Mouse (Mus musculus): ENCODE measurements around the gene Stxbp4.

Stxbp4 gene

GRCm38 (mm10) chr11:90637440-90638311 lies at the start of gene Stxbp4, which contains the start of gene Cox11:
TSS of gene Stxbp4 (minus strand) at chr11:90638084.
TSS of gene Cox11 (plus strand) at chr11:90638173.
- DNase-seq (ENCODE audit: low read depth, low spot score): peak; percentile 98

DNA sequence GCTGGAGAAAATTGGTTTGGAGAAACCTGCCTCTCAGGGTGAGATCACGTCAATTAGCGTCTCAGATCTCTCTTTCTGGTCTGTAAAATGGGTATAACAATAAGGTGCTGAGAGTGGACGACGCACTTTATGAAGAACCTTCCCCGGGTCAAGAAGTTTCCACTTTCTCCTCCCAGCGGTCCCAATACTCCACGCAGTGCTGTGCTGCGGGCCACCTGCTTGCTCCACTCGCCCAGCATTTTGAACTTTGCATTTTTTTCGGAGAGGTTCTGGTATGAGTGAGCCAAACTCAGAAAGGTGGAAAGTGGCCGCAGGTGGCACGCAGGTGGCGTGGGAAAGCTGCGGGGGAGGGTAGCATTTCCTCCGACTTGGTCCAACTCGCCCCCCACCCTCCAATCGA lies 49.2 kb upstream of the Stxbp4 start:
- no peak for DNase-seq (ENCODE audit: low read depth, low spot score)

DNA sequence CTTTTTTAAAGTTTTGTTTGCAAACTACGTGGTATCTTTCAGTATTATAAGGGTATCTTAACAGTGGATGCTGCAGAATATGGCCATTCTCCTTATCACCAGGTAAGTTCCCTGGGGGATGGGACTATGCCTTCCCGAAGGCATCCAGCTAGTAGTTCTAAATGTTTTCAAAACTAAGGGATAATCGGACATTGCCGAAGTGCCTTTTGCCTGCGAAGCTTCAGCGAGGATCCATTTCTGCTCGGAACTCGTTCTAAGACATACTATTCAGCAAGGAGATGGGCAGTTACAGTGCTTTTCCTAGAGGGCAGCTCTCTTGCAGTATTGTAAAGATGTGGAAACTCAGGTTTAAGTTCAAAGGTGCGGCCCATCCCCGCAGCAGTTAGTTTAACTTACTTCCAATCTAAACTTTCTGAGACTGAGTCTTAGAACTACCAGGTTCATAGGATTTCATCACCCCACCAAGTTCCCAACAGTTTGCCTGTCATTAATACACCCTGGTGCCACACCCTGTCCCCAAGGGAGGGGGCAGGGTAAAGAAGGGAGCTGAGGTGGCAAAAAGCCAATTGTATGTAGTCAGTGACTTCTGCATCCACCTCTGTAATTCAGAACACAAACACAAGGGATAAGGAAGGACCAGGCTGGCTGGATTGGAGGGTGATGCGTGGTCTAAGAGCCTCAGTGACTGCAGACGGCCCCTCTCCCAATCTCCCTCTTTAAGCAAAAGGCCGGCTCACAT lies 48.6 kb upstream of the Stxbp4 start:
- no peak for DNase-seq (ENCODE audit: low read depth, low spot score)

- no peak for DNase-seq (ENCODE audit: low read depth, low spot score)
Observed at GRCm38 (mm10) chr11:90685196-90685595, 47.3 kb upstream of the Stxbp4 start.

GRCm38 (mm10) chr11:90684765-90685164 lies 46.9 kb upstream of the Stxbp4 start:
- DNase-seq (ENCODE audit: low read depth, low spot score): no peak

DNA sequence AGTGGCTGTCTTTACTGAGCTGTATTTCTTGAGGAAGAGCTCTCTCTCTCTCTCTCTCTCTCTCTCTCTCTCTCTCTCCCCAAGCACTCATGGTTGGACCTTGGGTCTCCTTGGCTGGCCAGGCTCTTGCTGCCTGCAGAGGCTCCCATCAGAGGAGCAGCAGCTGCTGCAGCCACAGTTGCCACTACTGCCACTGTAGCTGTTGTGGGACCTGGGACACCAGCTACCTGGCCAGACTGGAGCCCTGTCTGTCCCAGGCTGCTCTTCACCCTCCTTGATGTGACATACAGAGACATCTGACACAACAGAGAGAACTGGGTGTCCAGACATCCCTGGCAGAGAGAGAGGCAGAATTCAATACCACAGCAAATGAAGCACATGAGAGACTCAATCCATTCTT lies 43.3 kb upstream of the Stxbp4 start:
- DNase-seq (ENCODE audit: low read depth, low spot score): no peak

DNA sequence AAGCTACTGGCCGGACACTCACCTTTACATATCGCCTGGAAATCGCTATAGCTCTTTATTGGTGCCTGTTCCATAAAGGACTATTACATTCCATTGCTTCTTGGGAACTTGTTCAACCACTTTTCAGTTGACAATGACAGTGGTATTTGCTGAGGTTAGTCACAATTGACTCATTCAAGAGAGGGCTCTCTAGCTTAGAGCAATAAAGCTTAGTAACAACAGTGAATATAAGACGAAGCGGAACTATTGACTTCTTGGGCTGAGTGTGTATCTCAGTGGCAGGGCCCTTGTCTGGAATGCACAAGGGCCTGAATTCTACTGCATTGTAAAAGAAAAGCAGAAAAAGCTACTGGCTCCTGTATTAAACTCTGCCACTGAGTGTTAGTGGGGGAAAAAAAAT lies 40.7 kb upstream of the Stxbp4 start:
- no peak for DNase-seq (ENCODE audit: low read depth, low spot score)

DNA sequence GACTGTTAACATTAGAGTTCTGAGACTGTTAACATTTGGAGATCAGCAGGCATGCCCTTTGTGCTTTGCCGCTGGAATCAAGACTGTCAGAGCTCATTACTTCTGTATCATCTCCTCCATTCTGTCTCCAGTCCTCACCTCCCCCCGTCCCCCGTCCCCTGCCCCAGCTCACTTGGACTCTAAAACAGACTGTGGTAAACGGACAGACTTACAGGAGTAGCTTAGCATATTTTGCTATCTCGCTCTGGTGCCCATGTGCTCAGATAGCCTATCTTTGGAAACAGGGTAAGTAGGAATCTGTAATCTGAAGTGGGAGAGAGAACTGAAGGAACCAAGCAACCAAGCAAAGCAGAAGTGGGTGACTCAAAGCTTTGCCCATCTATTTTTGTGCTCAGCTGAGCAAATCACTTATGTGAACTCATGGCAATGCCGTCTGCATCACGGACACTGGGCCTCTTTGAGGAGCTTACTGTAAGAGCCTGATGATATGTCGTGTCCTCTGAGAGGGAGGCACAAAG lies 39.9 kb upstream of the Stxbp4 start:
- no peak for DNase-seq (ENCODE audit: low read depth, low spot score)

DNA sequence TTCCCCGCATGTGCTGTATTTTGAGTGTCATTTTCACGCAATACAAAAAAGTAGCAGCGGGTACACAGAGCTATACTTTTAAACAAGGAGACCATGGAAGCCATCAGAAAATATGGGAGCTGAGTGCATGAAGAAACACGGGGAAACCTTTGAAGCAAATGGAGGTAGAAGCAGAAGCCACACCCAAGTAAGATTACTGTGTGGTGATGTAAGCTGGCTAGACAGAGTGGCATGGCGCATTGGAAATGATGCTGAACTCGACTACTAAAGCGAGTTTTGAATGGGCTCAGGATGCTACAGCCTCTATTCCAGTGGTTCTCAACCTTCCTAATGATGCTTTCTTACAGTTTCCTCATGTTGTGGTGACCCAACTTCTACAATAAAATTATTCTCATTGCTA lies 39.1 kb upstream of the Stxbp4 start:
- no peak for DNase-seq (ENCODE audit: low read depth, low spot score)

- DNase-seq (ENCODE audit: low read depth, low spot score): no peak
Observed at GRCm38 (mm10) chr11:90675479-90676110, 37.7 kb upstream of the Stxbp4 start.

DNA sequence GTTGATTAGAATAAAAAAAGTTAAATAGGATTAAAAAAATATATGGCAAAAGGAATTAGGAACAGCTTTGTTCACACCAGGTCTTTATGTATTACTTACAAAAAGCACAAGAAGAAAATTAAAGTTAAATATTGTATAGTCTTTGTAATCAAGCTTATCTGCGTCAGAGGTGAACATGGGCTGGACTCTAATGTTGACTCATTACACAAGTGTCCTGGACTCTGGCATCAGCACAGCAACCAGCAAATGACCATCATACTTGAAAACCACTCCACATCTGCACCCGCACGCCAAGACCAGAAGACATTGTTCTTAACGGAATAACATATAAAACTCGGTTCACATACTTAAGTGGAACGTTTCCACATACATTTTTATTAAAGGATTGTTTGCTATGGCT lies 29.4 kb upstream of the Stxbp4 start:
- no peak for DNase-seq (ENCODE audit: low read depth, low spot score)

DNA sequence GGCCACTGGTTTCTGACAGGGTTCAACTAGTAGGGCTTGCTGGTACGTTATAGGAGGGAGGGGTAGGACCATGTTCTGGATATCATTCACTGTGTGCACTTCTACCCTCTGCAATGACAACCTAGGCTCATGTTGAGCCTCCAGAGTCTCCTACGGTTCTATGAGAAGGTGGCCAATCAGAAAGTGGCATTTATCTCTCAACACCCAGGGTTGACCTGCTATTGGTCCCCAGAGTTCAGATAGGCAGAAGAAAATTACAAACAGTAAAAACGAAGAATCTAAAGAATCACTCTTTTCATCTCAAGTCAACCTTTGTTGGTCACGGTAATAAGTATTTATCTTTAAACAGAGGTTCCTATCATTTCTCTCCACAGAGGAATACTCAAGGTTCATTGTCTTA lies 29.0 kb upstream of the Stxbp4 start:
- DNase-seq (ENCODE audit: low read depth, low spot score): no peak

- DNase-seq (ENCODE audit: low read depth, low spot score): no peak
Observed at GRCm38 (mm10) chr11:90666144-90666757, 28.4 kb upstream of the Stxbp4 start.

- peak; percentile 42 for DNase-seq (ENCODE audit: low read depth, low spot score)
Observed at GRCm38 (mm10) chr11:90665161-90665560, 27.3 kb upstream of the Stxbp4 start.

- peak; percentile 19 for DNase-seq (ENCODE audit: low read depth, low spot score)
Observed at GRCm38 (mm10) chr11:90664345-90664986, 26.6 kb upstream of the Stxbp4 start.

DNA sequence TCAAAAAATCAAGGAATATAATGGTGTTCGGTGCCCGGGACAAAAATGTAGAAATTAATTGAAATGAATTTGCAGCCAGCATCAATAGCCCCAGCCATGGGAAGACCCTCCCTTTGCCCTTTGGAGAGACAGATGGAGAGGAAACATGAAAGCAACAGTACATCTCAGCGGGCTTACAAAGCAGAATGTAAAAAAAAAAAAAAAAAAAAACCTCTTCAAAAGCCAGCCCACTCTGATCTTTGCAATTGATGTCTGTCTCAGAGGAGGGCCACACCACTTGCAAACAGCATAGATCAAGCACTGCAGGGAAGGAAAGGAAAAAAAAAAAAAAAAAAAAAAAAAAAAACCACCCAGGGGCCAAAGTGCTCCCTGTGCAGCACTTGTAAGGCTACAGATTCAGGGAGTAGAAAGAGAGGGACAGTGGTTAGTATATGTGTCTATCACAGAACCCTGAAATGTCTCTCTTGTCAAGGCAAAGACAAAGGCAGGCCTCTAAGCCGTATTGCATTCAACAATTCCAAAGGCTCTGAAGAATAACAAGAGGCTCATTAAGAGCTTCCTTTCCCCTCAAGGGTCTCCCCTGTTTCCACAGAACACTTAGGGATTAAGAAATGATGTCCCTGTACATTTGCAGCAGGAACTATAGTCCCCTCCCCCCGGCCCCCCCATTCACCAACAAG lies 25.9 kb upstream of the Stxbp4 start:
- peak; percentile 14 for DNase-seq (ENCODE audit: low read depth, low spot score)

- DNase-seq (ENCODE audit: low read depth, low spot score): no peak
Observed at GRCm38 (mm10) chr11:90663052-90663451, 25.2 kb upstream of the Stxbp4 start.

DNA sequence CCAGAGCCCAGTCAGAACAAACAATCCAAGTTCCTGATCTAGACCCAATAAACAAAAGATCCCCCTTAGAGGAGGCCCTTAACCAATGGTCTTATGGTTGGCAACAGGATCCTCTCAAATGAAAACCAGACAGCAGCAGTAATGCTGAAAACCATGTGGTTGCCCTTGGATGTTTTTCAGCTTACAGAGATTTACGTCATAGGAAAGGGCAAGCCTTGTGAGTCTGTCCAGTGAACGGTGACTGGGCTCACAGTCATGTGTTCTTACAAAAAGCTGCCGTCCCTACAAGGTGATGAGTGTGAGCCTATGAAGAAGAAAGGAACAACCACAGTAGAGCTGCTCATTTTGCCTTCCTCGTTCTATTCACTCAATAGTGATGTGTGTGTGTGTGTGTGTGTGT lies 22.8 kb upstream of the Stxbp4 start:
- no peak for DNase-seq (ENCODE audit: low read depth, low spot score)

DNA sequence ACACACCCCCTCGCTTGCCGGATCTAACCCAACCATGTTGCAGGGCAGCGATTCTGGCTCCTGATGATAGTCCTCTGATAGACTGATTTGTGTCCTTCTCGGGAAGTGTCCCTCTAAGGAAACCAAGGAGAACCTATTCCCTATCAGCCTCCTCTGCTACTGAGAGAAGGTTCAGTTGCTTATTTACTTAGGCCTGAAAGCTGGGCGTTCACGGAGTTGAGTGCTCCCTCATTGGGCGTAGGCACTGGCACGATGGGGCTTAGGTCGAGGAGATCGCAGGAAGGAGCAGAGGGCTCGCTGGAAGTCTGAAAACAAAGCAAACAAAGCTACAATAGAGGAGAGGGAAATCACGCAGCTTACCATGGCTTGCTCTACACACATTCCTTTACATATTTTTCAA lies 19.6 kb upstream of the Stxbp4 start:
- DNase-seq (ENCODE audit: low read depth, low spot score): no peak

- DNase-seq (ENCODE audit: low read depth, low spot score): no peak
Observed at GRCm38 (mm10) chr11:90652603-90653002, 14.7 kb upstream of the Stxbp4 start.

Data from mesoderm, embryonic 11.5 days (tissue).